Mouse (Mus musculus): ENCODE data around the gene Gdf10. TPM values are rescaled to one million over a fixed set of nuclear protein-coding genes. Genes with fewer than 3 reads are reported as not detected.

Gdf10 gene
- 1.7 and 1.9 TPM in 2 replicates for polyA plus RNA-seq (2014; fragmentation: Nextera tagmentation; extraction: Ambion mirVana)

- H3K9ac ChIP-seq (ENCODE audit: low read length): peak within 1 kb of the TSS; percentile 53
- H3K4me3 ChIP-seq (ENCODE audit: low read depth, low read length): peak within 1 kb of the TSS; percentile 58
- H3K36me3 ChIP-seq (ENCODE audit: control insufficient read depth, insufficient read depth, low read length): no peaks in the 10 kb centered on the region
- H3K4me2 ChIP-seq: peak within 1 kb of the TSS; percentile 93
- peaks cover 39% of the 10 kb centered on the region for H3K27me3 ChIP-seq (ENCODE audit: control insufficient read depth, insufficient read depth, low read length)
- H3K9me3 ChIP-seq (ENCODE audit: control insufficient read depth, low read length): no peaks in the 10 kb centered on the region
- peak; percentile 85 for ATAC-seq (ENCODE audit: low FRiP score)
- peak; percentile 94 for DNase-seq (ENCODE audit: low spot score, missing footprints)
- WGBS: 1% methylated on average over 81 of the region's 85 CpGs
- peaks cover 15% of the 10 kb centered on the region for H3K4me1 ChIP-seq (ENCODE audit: control insufficient read depth, insufficient read depth, low read length)
- H3K27ac ChIP-seq (ENCODE audit: low read depth, low read length): no peak within 1 kb of the TSS
Measured at GRCm38 (mm10) chr14:33923168-33924070, at the start of gene Gdf10. Gdf10 (plus strand) TSS chr14:33923587.

- WGBS: 88% methylated on average over 1 of the region's 1 CpGs
- H3K9me3 ChIP-seq (ENCODE audit: control insufficient read depth, low read length): no peaks in the 10 kb centered on the region
- H3K27ac ChIP-seq (ENCODE audit: low read depth, low read length): no peak overlapping the region
- no peak overlapping the region for H3K4me2 ChIP-seq
- H3K36me3 ChIP-seq (ENCODE audit: control insufficient read depth, insufficient read depth, low read length): no peaks in the 10 kb centered on the region
- no peaks in the 10 kb centered on the region for H3K4me1 ChIP-seq (ENCODE audit: control insufficient read depth, insufficient read depth, low read length)
- no peak overlapping the region for H3K9ac ChIP-seq (ENCODE audit: low read length)
- DNase-seq (ENCODE audit: low spot score, missing footprints) (no peak), ATAC-seq (ENCODE audit: low FRiP score) (no peak)
- no peak overlapping the region for H3K4me3 ChIP-seq (ENCODE audit: low read depth, low read length)
- H3K27me3 ChIP-seq (ENCODE audit: control insufficient read depth, insufficient read depth, low read length): no peaks in the 10 kb centered on the region
Measured at GRCm38 (mm10) chr14:33878826-33879225, 44.6 kb upstream of the Gdf10 start.

GRCm38 (mm10) chr14:33880236-33880635 lies 43.2 kb upstream of the Gdf10 start:
- H3K4me2 ChIP-seq: no peak overlapping the region
- H3K9ac ChIP-seq (ENCODE audit: low read length): no peak overlapping the region
- H3K27ac ChIP-seq (ENCODE audit: low read depth, low read length): no peak overlapping the region
- no peak for DNase-seq (ENCODE audit: low spot score, missing footprints)
- H3K36me3 ChIP-seq (ENCODE audit: control insufficient read depth, insufficient read depth, low read length): no peaks in the 10 kb centered on the region
- no peaks in the 10 kb centered on the region for H3K4me1 ChIP-seq (ENCODE audit: control insufficient read depth, insufficient read depth, low read length)
- WGBS: 87% methylated on average over 3 of the region's 3 CpGs
- no peak for ATAC-seq (ENCODE audit: low FRiP score)
- no peaks in the 10 kb centered on the region for H3K9me3 ChIP-seq (ENCODE audit: control insufficient read depth, low read length)
- H3K4me3 ChIP-seq (ENCODE audit: low read depth, low read length): no peak overlapping the region
- no peaks in the 10 kb centered on the region for H3K27me3 ChIP-seq (ENCODE audit: control insufficient read depth, insufficient read depth, low read length)

- no peak for DNase-seq (ENCODE audit: low spot score, missing footprints)
- ATAC-seq (ENCODE audit: low FRiP score): no peak
- H3K4me2 ChIP-seq: no peak overlapping the region
- no peaks in the 10 kb centered on the region for H3K36me3 ChIP-seq (ENCODE audit: control insufficient read depth, insufficient read depth, low read length)
- H3K9ac ChIP-seq (ENCODE audit: low read length): no peak overlapping the region
- WGBS: 72% methylated on average over 3 of the region's 3 CpGs
- no peak overlapping the region for H3K4me3 ChIP-seq (ENCODE audit: low read depth, low read length)
- no peaks in the 10 kb centered on the region for H3K4me1 ChIP-seq (ENCODE audit: control insufficient read depth, insufficient read depth, low read length)
- no peak overlapping the region for H3K27ac ChIP-seq (ENCODE audit: low read depth, low read length)
- H3K27me3 ChIP-seq (ENCODE audit: control insufficient read depth, insufficient read depth, low read length): no peaks in the 10 kb centered on the region
- H3K9me3 ChIP-seq (ENCODE audit: control insufficient read depth, low read length): no peaks in the 10 kb centered on the region
Measured at GRCm38 (mm10) chr14:33881471-33881870, 41.9 kb upstream of the Gdf10 start.

- H3K9me3 ChIP-seq (ENCODE audit: control insufficient read depth, low read length): no peaks in the 10 kb centered on the region
- H3K36me3 ChIP-seq (ENCODE audit: control insufficient read depth, insufficient read depth, low read length): no peaks in the 10 kb centered on the region
- H3K27ac ChIP-seq (ENCODE audit: low read depth, low read length): no peak overlapping the region
- WGBS: 75% methylated on average over 4 of the region's 4 CpGs
- no peak for ATAC-seq (ENCODE audit: low FRiP score)
- H3K4me3 ChIP-seq (ENCODE audit: low read depth, low read length): no peak overlapping the region
- no peak overlapping the region for H3K4me2 ChIP-seq
- H3K4me1 ChIP-seq (ENCODE audit: control insufficient read depth, insufficient read depth, low read length): no peaks in the 10 kb centered on the region
- no peak for DNase-seq (ENCODE audit: low spot score, missing footprints)
- H3K9ac ChIP-seq (ENCODE audit: low read length): no peak overlapping the region
- H3K27me3 ChIP-seq (ENCODE audit: control insufficient read depth, insufficient read depth, low read length): no peaks in the 10 kb centered on the region
Measured at GRCm38 (mm10) chr14:33883046-33883445, 40.3 kb upstream of the Gdf10 start.

- H3K9ac ChIP-seq (ENCODE audit: low read length): no peak overlapping the region
- H3K36me3 ChIP-seq (ENCODE audit: control insufficient read depth, insufficient read depth, low read length): no peaks in the 10 kb centered on the region
- no peak overlapping the region for H3K4me3 ChIP-seq (ENCODE audit: low read depth, low read length)
- no peak overlapping the region for H3K4me2 ChIP-seq
- no peaks in the 10 kb centered on the region for H3K4me1 ChIP-seq (ENCODE audit: control insufficient read depth, insufficient read depth, low read length)
- 87% methylated on average over 11 of the region's 11 CpGs for WGBS
- DNase-seq (ENCODE audit: low spot score, missing footprints): no peak
- no peak for ATAC-seq (ENCODE audit: low FRiP score)
- H3K27ac ChIP-seq (ENCODE audit: low read depth, low read length): no peak overlapping the region
- H3K27me3 ChIP-seq (ENCODE audit: control insufficient read depth, insufficient read depth, low read length): no peaks in the 10 kb centered on the region
- no peaks in the 10 kb centered on the region for H3K9me3 ChIP-seq (ENCODE audit: control insufficient read depth, low read length)
Measured at GRCm38 (mm10) chr14:33885466-33885865, 37.9 kb upstream of the Gdf10 start.

GRCm38 (mm10) chr14:33888387-33889035 lies 34.9 kb upstream of the Gdf10 start:
- WGBS: 71% methylated on average over 11 of the region's 11 CpGs
- Histone ChIP-seq H3K27me3 (ENCODE audit: control insufficient read depth, insufficient read depth, low read length) (no peaks in the 10 kb centered on the region), H3K4me2 (no peak overlapping the region), H3K4me3 (ENCODE audit: low read depth, low read length) (no peak overlapping the region), H3K9ac (ENCODE audit: low read length) (no peak overlapping the region), H3K36me3 (ENCODE audit: control insufficient read depth, insufficient read depth, low read length) (no peaks in the 10 kb centered on the region), H3K4me1 (ENCODE audit: control insufficient read depth, insufficient read depth, low read length) (no peaks in the 10 kb centered on the region), H3K27ac (ENCODE audit: low read depth, low read length) (no peak overlapping the region), H3K9me3 (ENCODE audit: control insufficient read depth, low read length) (no peaks in the 10 kb centered on the region)
- DNase-seq (ENCODE audit: low spot score, missing footprints) (no peak), ATAC-seq (ENCODE audit: low FRiP score) (no peak)

GRCm38 (mm10) chr14:33889971-33890370 lies 33.4 kb upstream of the Gdf10 start:
- Histone ChIP-seq H3K4me3 (ENCODE audit: low read depth, low read length) (no peak overlapping the region), H3K27me3 (ENCODE audit: control insufficient read depth, insufficient read depth, low read length) (no peaks in the 10 kb centered on the region), H3K4me2 (no peak overlapping the region), H3K9ac (ENCODE audit: low read length) (no peak overlapping the region), H3K27ac (ENCODE audit: low read depth, low read length) (no peak overlapping the region), H3K36me3 (ENCODE audit: control insufficient read depth, insufficient read depth, low read length) (no peaks in the 10 kb centered on the region), H3K9me3 (ENCODE audit: control insufficient read depth, low read length) (no peaks in the 10 kb centered on the region), H3K4me1 (ENCODE audit: control insufficient read depth, insufficient read depth, low read length) (no peaks in the 10 kb centered on the region)
- no peak for ATAC-seq (ENCODE audit: low FRiP score)
- WGBS: 80% methylated on average over 3 of the region's 3 CpGs
- DNase-seq (ENCODE audit: low spot score, missing footprints): no peak

- no peak for ATAC-seq (ENCODE audit: low FRiP score)
- no peak for DNase-seq (ENCODE audit: low spot score, missing footprints)
- no peak overlapping the region for H3K9ac ChIP-seq (ENCODE audit: low read length)
- H3K4me1 ChIP-seq (ENCODE audit: control insufficient read depth, insufficient read depth, low read length): no peaks in the 10 kb centered on the region
- H3K9me3 ChIP-seq (ENCODE audit: control insufficient read depth, low read length): no peaks in the 10 kb centered on the region
- H3K4me3 ChIP-seq (ENCODE audit: low read depth, low read length): no peak overlapping the region
- H3K4me2 ChIP-seq: no peak overlapping the region
- H3K27me3 ChIP-seq (ENCODE audit: control insufficient read depth, insufficient read depth, low read length): no peaks in the 10 kb centered on the region
- 73% methylated on average over 3 of the region's 3 CpGs for WGBS
- H3K27ac ChIP-seq (ENCODE audit: low read depth, low read length): no peak overlapping the region
- H3K36me3 ChIP-seq (ENCODE audit: control insufficient read depth, insufficient read depth, low read length): no peaks in the 10 kb centered on the region
Measured at GRCm38 (mm10) chr14:33891507-33891906, 31.9 kb upstream of the Gdf10 start.
